Mouse (Mus musculus): ENCODE measurements at regions not wholly inside any gene's neighbourhood (a gene's known extent, or its start where the extent isn't known, plus 50 kb on each side); places are given as distances from the start of the nearest gene placed in this dataset.

- Histone ChIP-seq H3K4me1 (ENCODE audit: control insufficient read depth, insufficient read depth, low read length) (0 out of 2 replicates have a peak, but pooled peaks cover 10% of the 10 kb centered on the region), H3K4me3 (ENCODE audit: low read length) (no peak overlapping the region), H3K4me2 (replicated peaks; ENCODE audit: low read depth, low read length) (no peak overlapping the region), H3K9me3 (ENCODE audit: control insufficient read depth, low read length) (no peaks in the 10 kb centered on the region; the same call in 1 of the 2 replicates), H3K9ac (ENCODE audit: low read depth, low read length) (no peak overlapping the region), H3K27ac (ENCODE audit: low read depth, low read length) (no peak overlapping the region), H3K27me3 (ENCODE audit: control insufficient read depth, insufficient read depth, low read length) (no peaks in the 10 kb centered on the region), H3K36me3 (ENCODE audit: control insufficient read depth, insufficient read depth, low read length) (no peaks in the 10 kb centered on the region)
- WGBS = 61% methylated on average over 7 of the region's 7 CpGs
- ATAC-seq (ENCODE audit: low FRiP score, low TSS enrichment) = peak; percentile 52
These were observed 515.7 kb upstream of the Gm19410 start for GRCm38 (mm10) chr8:35249747-35250375.

GRCm38 (mm10) chr8:35250641-35251040 lies 514.9 kb upstream of the Gm19410 start:
- Histone ChIP-seq H3K27me3 (ENCODE audit: control insufficient read depth, insufficient read depth, low read length) (no peaks in the 10 kb centered on the region), H3K27ac (ENCODE audit: low read depth, low read length) (no peak overlapping the region; the same call in 1 of the 2 replicates), H3K36me3 (ENCODE audit: control insufficient read depth, insufficient read depth, low read length) (no peaks in the 10 kb centered on the region), H3K9me3 (ENCODE audit: control insufficient read depth, low read length) (no peaks in the 10 kb centered on the region; the same call in 1 of the 2 replicates), H3K4me2 (replicated peaks; ENCODE audit: low read depth, low read length) (no peak overlapping the region), H3K4me3 (ENCODE audit: low read length) (no peak overlapping the region), H3K4me1 (ENCODE audit: control insufficient read depth, insufficient read depth, low read length) (0 out of 2 replicates have a peak, but pooled peaks cover 10% of the 10 kb centered on the region), H3K9ac (ENCODE audit: low read depth, low read length) (no peak overlapping the region)
- 37% methylated on average over 4 of the region's 4 CpGs for WGBS
- ATAC-seq (ENCODE audit: low FRiP score, low TSS enrichment) = no peak

GRCm38 (mm10) chr8:35253946-35254345 lies 511.6 kb upstream of the Gm19410 start:
- Histone ChIP-seq H3K4me2 (replicated peaks; ENCODE audit: low read depth, low read length) (no peak overlapping the region), H3K27ac (ENCODE audit: low read depth, low read length) (no peak overlapping the region), H3K4me1 (ENCODE audit: control insufficient read depth, insufficient read depth, low read length) (0 out of 2 replicates have a peak, but pooled peaks cover 10% of the 10 kb centered on the region), H3K9ac (ENCODE audit: low read depth, low read length) (no peak overlapping the region), H3K36me3 (ENCODE audit: control insufficient read depth, insufficient read depth, low read length) (no peaks in the 10 kb centered on the region), H3K9me3 (ENCODE audit: control insufficient read depth, low read length) (no peaks in the 10 kb centered on the region; the same call in 1 of the 2 replicates), H3K27me3 (ENCODE audit: control insufficient read depth, insufficient read depth, low read length) (no peaks in the 10 kb centered on the region), H3K4me3 (ENCODE audit: low read length) (no peak overlapping the region)
- ATAC-seq (ENCODE audit: low FRiP score, low TSS enrichment) = peak; percentile 65; the same call in 1 of the 2 replicates
- WGBS = 74% methylated on average over 4 of the region's 4 CpGs

- Histone ChIP-seq H3K4me2 (replicated peaks; ENCODE audit: low read depth, low read length) (no peak overlapping the region), H3K27ac (ENCODE audit: low read depth, low read length) (no peak overlapping the region), H3K9me3 (ENCODE audit: control insufficient read depth, low read length) (no peaks in the 10 kb centered on the region; the same call in 1 of the 2 replicates), H3K4me3 (ENCODE audit: low read length) (no peak overlapping the region), H3K9ac (ENCODE audit: low read depth, low read length) (no peak overlapping the region), H3K27me3 (ENCODE audit: control insufficient read depth, insufficient read depth, low read length) (no peaks in the 10 kb centered on the region), H3K4me1 (ENCODE audit: control insufficient read depth, insufficient read depth, low read length) (0 out of 2 replicates have a peak, but pooled peaks cover 4% of the 10 kb centered on the region), H3K36me3 (ENCODE audit: control insufficient read depth, insufficient read depth, low read length) (no peaks in the 10 kb centered on the region)
- ATAC-seq (ENCODE audit: low FRiP score, low TSS enrichment) = no peak
- 88% methylated on average over 2 of the region's 2 CpGs for WGBS
These were observed 510.3 kb upstream of the Gm19410 start for GRCm38 (mm10) chr8:35255327-35255726.

GRCm38 (mm10) chr8:35256958-35257357 lies 508.6 kb upstream of the Gm19410 start:
- Histone ChIP-seq H3K4me1 (ENCODE audit: control insufficient read depth, insufficient read depth, low read length) (no peaks in the 10 kb centered on the region), H3K27me3 (ENCODE audit: control insufficient read depth, insufficient read depth, low read length) (no peaks in the 10 kb centered on the region), H3K36me3 (ENCODE audit: control insufficient read depth, insufficient read depth, low read length) (no peaks in the 10 kb centered on the region), H3K9me3 (ENCODE audit: control insufficient read depth, low read length) (no peaks in the 10 kb centered on the region; the same call in 1 of the 2 replicates), H3K4me2 (replicated peaks; ENCODE audit: low read depth, low read length) (no peak overlapping the region), H3K27ac (ENCODE audit: low read depth, low read length) (no peak overlapping the region), H3K4me3 (ENCODE audit: low read length) (no peak overlapping the region), H3K9ac (ENCODE audit: low read depth, low read length) (no peak overlapping the region)
- ATAC-seq (ENCODE audit: low FRiP score, low TSS enrichment) = no peak
- 49% methylated on average over 4 of the region's 4 CpGs for WGBS

GRCm38 (mm10) chr8:35268221-35268620 lies 497.4 kb upstream of the Gm19410 start:
- Histone ChIP-seq H3K9ac (ENCODE audit: low read depth, low read length) (no peak overlapping the region), H3K27ac (ENCODE audit: low read depth, low read length) (no peak overlapping the region), H3K4me3 (ENCODE audit: low read length) (no peak overlapping the region), H3K27me3 (ENCODE audit: control insufficient read depth, insufficient read depth, low read length) (no peaks in the 10 kb centered on the region), H3K4me2 (replicated peaks; ENCODE audit: low read depth, low read length) (no peak overlapping the region), H3K4me1 (ENCODE audit: control insufficient read depth, insufficient read depth, low read length) (no peaks in the 10 kb centered on the region), H3K36me3 (ENCODE audit: control insufficient read depth, insufficient read depth, low read length) (no peaks in the 10 kb centered on the region), H3K9me3 (ENCODE audit: control insufficient read depth, low read length) (no peaks in the 10 kb centered on the region)
- ATAC-seq (ENCODE audit: low FRiP score, low TSS enrichment) = no peak
- 89% methylated on average over 5 of the region's 5 CpGs for WGBS

- Histone ChIP-seq H3K9ac (ENCODE audit: low read depth, low read length) (no peak overlapping the region), H3K4me1 (ENCODE audit: control insufficient read depth, insufficient read depth, low read length) (no peaks in the 10 kb centered on the region), H3K4me3 (ENCODE audit: low read length) (no peak overlapping the region), H3K27me3 (ENCODE audit: control insufficient read depth, insufficient read depth, low read length) (no peaks in the 10 kb centered on the region), H3K4me2 (replicated peaks; ENCODE audit: low read depth, low read length) (no peak overlapping the region), H3K9me3 (ENCODE audit: control insufficient read depth, low read length) (no peaks in the 10 kb centered on the region), H3K36me3 (ENCODE audit: control insufficient read depth, insufficient read depth, low read length) (no peaks in the 10 kb centered on the region), H3K27ac (ENCODE audit: low read depth, low read length) (no peak overlapping the region)
- WGBS = 100% methylated on average over 2 of the region's 2 CpGs
- ATAC-seq (ENCODE audit: low FRiP score, low TSS enrichment) = no peak
These were observed 496.6 kb upstream of the Gm19410 start for GRCm38 (mm10) chr8:35268986-35269385.

GRCm38 (mm10) chr8:35275972-35276371 lies 489.6 kb upstream of the Gm19410 start:
- no peak overlapping the region for H3K4me2 ChIP-seq (replicated peaks; ENCODE audit: low read depth, low read length)

GRCm38 (mm10) chr8:35276460-35276859 lies 489.1 kb upstream of the Gm19410 start:
- ATAC-seq (ENCODE audit: low FRiP score, low TSS enrichment) = no peak
- 43% methylated on average over 7 of the region's 7 CpGs for WGBS

More at GRCm38 (mm10) chr8:35275972-35276371, 489.6 kb upstream of the Gm19410 start:
- Histone ChIP-seq H3K27me3 (ENCODE audit: control insufficient read depth, insufficient read depth, low read length) (no peaks in the 10 kb centered on the region), H3K9me3 (ENCODE audit: control insufficient read depth, low read length) (no peaks in the 10 kb centered on the region), H3K36me3 (ENCODE audit: control insufficient read depth, insufficient read depth, low read length) (no peaks in the 10 kb centered on the region), H3K4me1 (ENCODE audit: control insufficient read depth, insufficient read depth, low read length) (no peaks in the 10 kb centered on the region), H3K4me3 (ENCODE audit: low read length) (no peak overlapping the region), H3K9ac (ENCODE audit: low read depth, low read length) (no peak overlapping the region), H3K27ac (ENCODE audit: low read depth, low read length) (no peak overlapping the region)
- no peak for ATAC-seq (ENCODE audit: low FRiP score, low TSS enrichment)
- 50% methylated on average over 8 of the region's 8 CpGs for WGBS

More at GRCm38 (mm10) chr8:35276460-35276859, 489.1 kb upstream of the Gm19410 start:
- Histone ChIP-seq H3K4me1 (ENCODE audit: control insufficient read depth, insufficient read depth, low read length) (no peaks in the 10 kb centered on the region), H3K4me2 (replicated peaks; ENCODE audit: low read depth, low read length) (no peak overlapping the region), H3K9me3 (ENCODE audit: control insufficient read depth, low read length) (no peaks in the 10 kb centered on the region), H3K36me3 (ENCODE audit: control insufficient read depth, insufficient read depth, low read length) (no peaks in the 10 kb centered on the region), H3K9ac (ENCODE audit: low read depth, low read length) (no peak overlapping the region), H3K27ac (ENCODE audit: low read depth, low read length) (no peak overlapping the region), H3K27me3 (ENCODE audit: control insufficient read depth, insufficient read depth, low read length) (no peaks in the 10 kb centered on the region), H3K4me3 (ENCODE audit: low read length) (no peak overlapping the region)

Data from kidney, embryonic 14.5 days (tissue).